Mouse (Mus musculus) C2C12 (cell line): Measurements from ENCODE around the gene Trafd1. TPM values are rescaled to one million over a fixed set of nuclear protein-coding genes. Genes with fewer than 3 reads are reported as not detected.
A peak's percentile ranks its signal among the peaks of the same experiment; 100 is the strongest.

ENCODE experiments used
- H3K27me3 ChIP-seq: one replicate; pipeline ENCODE4 v1.6.1; 2011; ENCODE audit not compliant: control insufficient read depth, insufficient read depth, insufficient read length
- H3K36me3 ChIP-seq: one replicate; pipeline ENCODE4 v1.6.1; 2011; ENCODE audit not compliant: control insufficient read depth, insufficient read depth
- H3K4me3 ChIP-seq: one replicate; pipeline ENCODE4 v1.5.1; 2011; ENCODE audit warnings: mild to moderate bottlenecking, control low read depth; ENCODE audit not compliant: poor library complexity, insufficient read depth, severe bottlenecking
- H3K79me2 ChIP-seq: one replicate; pipeline ENCODE4 v1.6.1; 2011; ENCODE audit not compliant: control insufficient read depth, insufficient read depth
- H3K79me3 ChIP-seq: one replicate; pipeline ENCODE4 v1.6.1; 2011; ENCODE audit warnings: low read depth, control low read depth
- H3ac ChIP-seq: one replicate; pipeline ENCODE3; 2011; ENCODE audit warnings: low read depth; ENCODE audit not compliant: control insufficient read depth, insufficient read length
- CEBPB ChIP-seq: IDR thresholded peaks from one replicate; pipeline ENCODE4 v1.6.1; 2011; ENCODE audit warnings: low read depth, mild to moderate bottlenecking, control low read depth, moderate library complexity
- CTCF ChIP-seq: IDR thresholded peaks from one replicate; pipeline ENCODE4 v1.5.1; 2011; ENCODE audit not compliant: control insufficient read depth, insufficient read depth, insufficient read length
- FOSL1 ChIP-seq: IDR thresholded peaks from one replicate; pipeline ENCODE4 v1.8.0; 2011; ENCODE audit warnings: mild to moderate bottlenecking, low read length; ENCODE audit not compliant: poor library complexity, insufficient read depth, severe bottlenecking
- MAX ChIP-seq: IDR thresholded peaks from one replicate; pipeline ENCODE4 v1.6.1; 2011; ENCODE audit warnings: mild to moderate bottlenecking, control low read depth
- MYOD1 ChIP-seq: IDR thresholded peaks from one replicate; pipeline ENCODE4 v1.6.1; 2011; ENCODE audit warnings: low read depth; ENCODE audit not compliant: control insufficient read depth, insufficient read length
- MYOG ChIP-seq: IDR thresholded peaks from one replicate; pipeline ENCODE4 v1.6.1; 2011; ENCODE audit not compliant: control insufficient read depth, insufficient read length; ENCODE audit errors: extremely low read depth
- USF1 ChIP-seq: IDR thresholded peaks from one replicate; pipeline ENCODE4 v1.6.1; 2011; ENCODE audit warnings: low read depth, mild to moderate bottlenecking, control low read depth, moderate library complexity
- polyA plus RNA-seq: library from polyadenylated mRNA; unstranded; fragments of >200 nt; fragmentation: generic; extraction: Trizol; gene quantifications from one replicate; pipeline ENCODE4 v1.2.1, GENCODE M21; 2012; ENCODE audit warnings: missing spikeins

The Trafd1 gene
- polyA plus RNA-seq, 1 experiment: 19.2 TPM

- H3K4me3 ChIP-seq: no peak overlapping the region
- no peaks in the 10 kb centered on the region for H3K27me3 ChIP-seq
- H3K79me3 ChIP-seq: peaks cover 89% of the 10 kb centered on the region
- peaks cover 97% of the 10 kb centered on the region for H3K79me2 ChIP-seq
- TF ChIP-seq USF1: no peak
- TF ChIP-seq FOSL1: no peak
- TF ChIP-seq MYOD1: no peak
- TF ChIP-seq MYOG: no peak
- no peak for TF ChIP-seq MAX
- no peak overlapping the region for H3ac ChIP-seq
- peaks cover 67% of the 10 kb centered on the region for H3K36me3 ChIP-seq
Observed at GRCm38 (mm10) chr5:121407856-121408255, 22.4 kb upstream of the Trafd1 start.

DNA sequence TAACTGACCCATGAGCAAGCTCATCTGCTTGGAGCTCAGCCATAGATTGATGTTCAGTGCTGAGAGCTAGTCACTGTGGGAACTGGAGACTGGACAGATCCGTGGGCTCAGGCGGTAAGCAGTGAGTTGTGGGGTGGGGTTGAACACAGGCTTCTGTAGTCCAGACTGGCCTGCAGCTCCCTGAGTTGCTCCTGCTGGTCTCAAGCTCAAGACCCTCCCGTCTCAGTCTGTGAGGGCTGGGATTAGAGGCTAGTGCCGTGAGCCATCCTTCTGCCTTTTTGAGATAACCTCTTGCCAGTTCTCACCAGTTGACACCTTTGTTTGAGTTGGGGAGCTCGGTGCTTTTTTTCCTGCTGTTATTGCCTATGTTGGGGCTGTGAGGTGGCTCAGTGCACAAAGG lies 15.4 kb upstream of the Trafd1 start:
- Histone ChIP-seq H3K27me3 (no peaks in the 10 kb centered on the region), H3K4me3 (no peak overlapping the region), H3K36me3 (peaks cover 28% of the 10 kb centered on the region), H3ac (no peak overlapping the region), H3K79me3 (peaks cover 78% of the 10 kb centered on the region), H3K79me2 (peaks cover 82% of the 10 kb centered on the region)
- TF ChIP-seq CEBPB (no peak), CTCF (no peak), FOSL1 (no peak), USF1 (no peak), MYOD1 (no peak), MYOG (no peak), MAX (no peak)

GRCm38 (mm10) chr5:121400064-121400463 lies 14.6 kb upstream of the Trafd1 start:
- H3K79me2 ChIP-seq: peaks cover 74% of the 10 kb centered on the region
- no peaks in the 10 kb centered on the region for H3K27me3 ChIP-seq
- H3K79me3 ChIP-seq: peaks cover 70% of the 10 kb centered on the region
- TF ChIP-seq CEBPB (peak; percentile 44), MAX (no peak)
- H3K36me3 ChIP-seq: peaks cover 27% of the 10 kb centered on the region
- H3K4me3 ChIP-seq: no peak overlapping the region
- no peak overlapping the region for H3ac ChIP-seq

DNA sequence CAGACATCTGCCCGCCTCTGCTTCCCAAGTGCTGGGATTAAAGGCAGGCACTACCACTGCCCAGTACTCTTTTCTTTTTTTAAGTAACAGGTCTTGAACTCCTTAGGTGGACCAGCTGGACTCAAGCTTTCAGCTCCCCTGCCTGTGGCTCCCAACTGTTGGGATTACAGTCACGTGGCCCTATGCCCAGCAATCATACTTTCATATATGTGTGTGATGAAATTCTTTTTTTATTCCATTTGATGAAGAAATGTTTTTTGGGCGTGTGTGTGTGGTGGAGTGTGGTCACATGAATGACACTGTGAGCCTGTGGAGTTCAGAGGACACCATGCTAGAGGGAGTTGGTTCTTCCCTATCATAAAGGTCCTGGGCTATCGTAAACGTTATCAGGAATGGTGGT lies 14.1 kb upstream of the Trafd1 start:
- H3K36me3 ChIP-seq: peaks cover 27% of the 10 kb centered on the region

GRCm38 (mm10) chr5:121398965-121399462 lies 13.6 kb upstream of the Trafd1 start:
- Histone ChIP-seq H3K4me3 (peak overlapping the region; percentile 93), H3K27me3 (no peaks in the 10 kb centered on the region), H3K79me2 (peaks cover 63% of the 10 kb centered on the region), H3K79me3 (peaks cover 59% of the 10 kb centered on the region), H3ac (peak overlapping the region; percentile 63), H3K36me3 (peaks cover 26% of the 10 kb centered on the region)
- no peak for TF ChIP-seq MAX
- TF ChIP-seq MYOG: no peak
- no peak for TF ChIP-seq CTCF
- no peak for TF ChIP-seq MYOD1
- no peak for TF ChIP-seq USF1
- no peak for TF ChIP-seq FOSL1
- TF ChIP-seq CEBPB: no peak

More for the DNA sequence above, 14.1 kb upstream of the Trafd1 start:
- Histone ChIP-seq H3K79me3 (peaks cover 65% of the 10 kb centered on the region), H3ac (no peak overlapping the region), H3K27me3 (no peaks in the 10 kb centered on the region), H3K4me3 (no peak overlapping the region), H3K79me2 (peaks cover 69% of the 10 kb centered on the region)
- no peak for TF ChIP-seq CTCF
- no peak for TF ChIP-seq CEBPB
- no peak for TF ChIP-seq MYOG
- TF ChIP-seq MYOD1: no peak
- TF ChIP-seq FOSL1: no peak
- TF ChIP-seq MAX: no peak
- peak; percentile 33 for TF ChIP-seq USF1
